Mouse (Mus musculus): ENCODE measurements around the gene Slc16a14. TPM values are rescaled to one million over a fixed set of nuclear protein-coding genes. Genes with fewer than 3 reads are reported as not detected.
A peak's percentile ranks its signal among the peaks of the same experiment; 100 is the strongest.

Slc16a14 gene
- polyA plus RNA-seq, 1 experiment from 2014 or later, result 2.4 TPM

GRCm38 (mm10) chr1:84943549-84943948 is 8.6 kb upstream of the Slc16a14 start:
- no peak for DNase-seq (ENCODE audit: low spot score)
- Histone ChIP-seq H3K27ac (ENCODE audit: low read depth, low read length) (no peak overlapping the region), H3K27me3 (ENCODE audit: control insufficient read depth, insufficient read depth, low read length) (no peaks in the 10 kb centered on the region), H3K9me3 (ENCODE audit: control insufficient read depth, low read length) (no peaks in the 10 kb centered on the region), H3K9ac (ENCODE audit: low read length) (no peak overlapping the region), H3K4me3 (ENCODE audit: low read depth, low read length) (no peak overlapping the region), H3K36me3 (ENCODE audit: control insufficient read depth, insufficient read depth, low read length) (no peaks in the 10 kb centered on the region), H3K4me2 (ENCODE audit: low read depth) (no peak overlapping the region), H3K4me1 (ENCODE audit: control insufficient read depth, insufficient read depth, low read length) (no peaks in the 10 kb centered on the region)
- 89% methylated on average over 4 of the region's 4 CpGs for WGBS
- ATAC-seq (ENCODE audit: insufficient read depth, low FRiP score, low TSS enrichment), result no peak

GRCm38 (mm10) chr1:84942666-84943065 is 7.7 kb upstream of the Slc16a14 start:
- Histone ChIP-seq H3K4me3 (ENCODE audit: low read depth, low read length) (no peak overlapping the region), H3K36me3 (ENCODE audit: control insufficient read depth, insufficient read depth, low read length) (no peaks in the 10 kb centered on the region), H3K27ac (ENCODE audit: low read depth, low read length) (no peak overlapping the region), H3K9ac (ENCODE audit: low read length) (no peak overlapping the region), H3K27me3 (ENCODE audit: control insufficient read depth, insufficient read depth, low read length) (no peaks in the 10 kb centered on the region), H3K4me2 (ENCODE audit: low read depth) (no peak overlapping the region), H3K9me3 (ENCODE audit: control insufficient read depth, low read length) (no peaks in the 10 kb centered on the region), H3K4me1 (ENCODE audit: control insufficient read depth, insufficient read depth, low read length) (no peaks in the 10 kb centered on the region)
- DNase-seq (ENCODE audit: low spot score) (no peak), ATAC-seq (ENCODE audit: insufficient read depth, low FRiP score, low TSS enrichment) (no peak)

DNA sequence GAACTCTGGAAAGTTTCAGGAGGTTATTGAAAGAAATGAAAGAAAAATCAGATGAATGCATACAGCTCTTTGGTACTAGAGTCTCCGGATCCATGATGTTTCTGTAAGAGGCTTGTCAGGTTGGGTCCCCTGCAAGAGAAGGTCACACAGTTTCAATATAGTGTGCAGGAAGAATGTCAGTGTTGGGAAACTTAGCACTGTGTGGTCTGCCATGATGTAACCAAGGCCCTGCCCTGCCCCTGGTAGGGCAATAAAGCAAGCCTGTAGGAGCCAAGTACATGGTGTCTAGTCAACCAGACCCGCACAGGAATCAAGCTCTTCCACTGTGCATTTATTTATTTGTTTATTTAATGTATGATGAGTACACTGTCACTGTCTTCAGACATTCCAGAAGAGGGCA is 5.4 kb upstream of the Slc16a14 start:
- no peak overlapping the region for H3K4me2 ChIP-seq (ENCODE audit: low read depth)
- H3K27ac ChIP-seq (ENCODE audit: low read depth, low read length), result no peak overlapping the region
- WGBS, result 88% methylated on average over 2 of the region's 2 CpGs
- ATAC-seq (ENCODE audit: insufficient read depth, low FRiP score, low TSS enrichment), result no peak
- H3K4me1 ChIP-seq (ENCODE audit: control insufficient read depth, insufficient read depth, low read length), result no peaks in the 10 kb centered on the region
- no peak for DNase-seq (ENCODE audit: low spot score)
- H3K9me3 ChIP-seq (ENCODE audit: control insufficient read depth, low read length), result no peaks in the 10 kb centered on the region
- no peak overlapping the region for H3K9ac ChIP-seq (ENCODE audit: low read length)
- no peaks in the 10 kb centered on the region for H3K36me3 ChIP-seq (ENCODE audit: control insufficient read depth, insufficient read depth, low read length)
- H3K27me3 ChIP-seq (ENCODE audit: control insufficient read depth, insufficient read depth, low read length), result peaks cover 2% of the 10 kb centered on the region; the same call in 1 of the 2 replicates
- H3K4me3 ChIP-seq (ENCODE audit: low read depth, low read length), result no peak overlapping the region

- DNase-seq (ENCODE audit: low spot score) (no peak), ATAC-seq (ENCODE audit: insufficient read depth, low FRiP score, low TSS enrichment) (no peak)
- Histone ChIP-seq H3K4me2 (ENCODE audit: low read depth) (no peak overlapping the region), H3K27me3 (ENCODE audit: control insufficient read depth, insufficient read depth, low read length) (peaks cover 2% of the 10 kb centered on the region; the same call in 1 of the 2 replicates), H3K9ac (ENCODE audit: low read length) (no peak overlapping the region), H3K9me3 (ENCODE audit: control insufficient read depth, low read length) (no peaks in the 10 kb centered on the region), H3K36me3 (ENCODE audit: control insufficient read depth, insufficient read depth, low read length) (no peaks in the 10 kb centered on the region), H3K27ac (ENCODE audit: low read depth, low read length) (no peak overlapping the region), H3K4me3 (ENCODE audit: low read depth, low read length) (no peak overlapping the region), H3K4me1 (ENCODE audit: control insufficient read depth, insufficient read depth, low read length) (no peaks in the 10 kb centered on the region)
- WGBS, result 84% methylated on average over 4 of the region's 4 CpGs
Observed at GRCm38 (mm10) chr1:84939466-84939865, 4.5 kb upstream of the Slc16a14 start.

- 90% methylated on average over 19 of the region's 19 CpGs for WGBS
Observed at GRCm38 (mm10) chr1:84936716-84937510, 2.0 kb upstream of the Slc16a14 start.

DNA sequence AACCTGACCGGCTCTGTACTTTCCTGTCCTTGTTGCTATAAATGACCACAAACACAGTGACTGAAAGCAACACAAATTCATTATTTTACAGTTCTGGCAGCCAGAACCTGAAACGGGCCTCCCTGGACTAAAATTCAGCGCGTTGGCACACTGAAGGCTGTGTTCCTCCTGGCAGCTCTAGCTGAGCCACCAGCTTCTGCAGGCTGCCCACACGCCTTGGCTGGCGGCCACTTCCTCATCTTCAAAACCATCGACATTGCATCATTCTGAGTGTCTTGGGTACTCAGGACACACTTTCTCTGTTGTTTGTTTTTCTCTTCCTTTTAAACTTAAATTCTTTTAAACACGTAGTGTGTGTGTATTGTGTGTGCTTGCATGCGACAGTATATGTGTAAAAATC is 734 bp upstream of the Slc16a14 start:
- WGBS, result 83% methylated on average over 9 of the region's 9 CpGs
- Histone ChIP-seq H3K4me2 (ENCODE audit: low read depth) (no peak overlapping the region), H3K9ac (ENCODE audit: low read length) (no peak overlapping the region)

More at GRCm38 (mm10) chr1:84936716-84937510, 2.0 kb upstream of the Slc16a14 start:
- H3K9me3 ChIP-seq (ENCODE audit: control insufficient read depth, low read length), result no peaks in the 10 kb centered on the region
- peaks cover 6% of the 10 kb centered on the region; the same call in 1 of the 2 replicates for H3K27me3 ChIP-seq (ENCODE audit: control insufficient read depth, insufficient read depth, low read length)
- no peak overlapping the region for H3K27ac ChIP-seq (ENCODE audit: low read depth, low read length)
- no peak overlapping the region for H3K9ac ChIP-seq (ENCODE audit: low read length)
- no peak overlapping the region for H3K4me3 ChIP-seq (ENCODE audit: low read depth, low read length)
- no peak overlapping the region for H3K4me2 ChIP-seq (ENCODE audit: low read depth)
- no peak for DNase-seq (ENCODE audit: low spot score)
- no peaks in the 10 kb centered on the region for H3K36me3 ChIP-seq (ENCODE audit: control insufficient read depth, insufficient read depth, low read length)
- no peaks in the 10 kb centered on the region for H3K4me1 ChIP-seq (ENCODE audit: control insufficient read depth, insufficient read depth, low read length)
- ATAC-seq (ENCODE audit: insufficient read depth, low FRiP score, low TSS enrichment), result no peak

GRCm38 (mm10) chr1:84934151-84934502 is 807 bp downstream of the Slc16a14 start:
- ATAC-seq (ENCODE audit: insufficient read depth, low FRiP score, low TSS enrichment), result peak; percentile 63
- Histone ChIP-seq H3K4me1 (ENCODE audit: control insufficient read depth, insufficient read depth, low read length) (no peaks in the 10 kb centered on the region), H3K9ac (ENCODE audit: low read length) (peak overlapping the region; percentile 77), H3K4me3 (ENCODE audit: low read depth, low read length) (peak overlapping the region; percentile 59), H3K27me3 (ENCODE audit: control insufficient read depth, insufficient read depth, low read length) (peaks cover 6% of the 10 kb centered on the region; the same call in 1 of the 2 replicates), H3K36me3 (ENCODE audit: control insufficient read depth, insufficient read depth, low read length) (no peaks in the 10 kb centered on the region), H3K9me3 (ENCODE audit: control insufficient read depth, low read length) (no peaks in the 10 kb centered on the region), H3K4me2 (ENCODE audit: low read depth) (peak overlapping the region; percentile 72), H3K27ac (ENCODE audit: low read depth, low read length) (no peak overlapping the region)
- WGBS, result under 1% methylated on average over 12 of the region's 12 CpGs
- DNase-seq (ENCODE audit: low spot score), result peak; percentile 64

More for the DNA sequence above, 734 bp upstream of the Slc16a14 start:
- Histone ChIP-seq H3K27ac (ENCODE audit: low read depth, low read length) (no peak overlapping the region), H3K36me3 (ENCODE audit: control insufficient read depth, insufficient read depth, low read length) (no peaks in the 10 kb centered on the region), H3K4me3 (ENCODE audit: low read depth, low read length) (no peak overlapping the region), H3K27me3 (ENCODE audit: control insufficient read depth, insufficient read depth, low read length) (peaks cover 6% of the 10 kb centered on the region; the same call in 1 of the 2 replicates), H3K9me3 (ENCODE audit: control insufficient read depth, low read length) (no peaks in the 10 kb centered on the region), H3K4me1 (ENCODE audit: control insufficient read depth, insufficient read depth, low read length) (no peaks in the 10 kb centered on the region)
- no peak for DNase-seq (ENCODE audit: low spot score)
- ATAC-seq (ENCODE audit: insufficient read depth, low FRiP score, low TSS enrichment), result no peak

- 11% methylated on average over 22 of the region's 22 CpGs for WGBS
- Histone ChIP-seq H3K4me2 (ENCODE audit: low read depth) (peak overlapping the region; percentile 72), H3K9me3 (ENCODE audit: control insufficient read depth, low read length) (no peaks in the 10 kb centered on the region), H3K4me1 (ENCODE audit: control insufficient read depth, insufficient read depth, low read length) (no peaks in the 10 kb centered on the region), H3K27ac (ENCODE audit: low read depth, low read length) (no peak overlapping the region), H3K4me3 (ENCODE audit: low read depth, low read length) (peak overlapping the region; percentile 59), H3K36me3 (ENCODE audit: control insufficient read depth, insufficient read depth, low read length) (no peaks in the 10 kb centered on the region), H3K9ac (ENCODE audit: low read length) (no peak overlapping the region; the same call in 1 of the 2 replicates), H3K27me3 (ENCODE audit: control insufficient read depth, insufficient read depth, low read length) (peaks cover 6% of the 10 kb centered on the region; the same call in 1 of the 2 replicates)
- DNase-seq (ENCODE audit: low spot score), result peak; percentile 86
- peak; percentile 14; the same call in 1 of the 2 replicates for ATAC-seq (ENCODE audit: insufficient read depth, low FRiP score, low TSS enrichment)
Observed at GRCm38 (mm10) chr1:84933472-84934150, 1.3 kb downstream of the Slc16a14 start.
